Mouse (Mus musculus) small intestine, adult 10 weeks (tissue): Measurements from ENCODE around the gene Sh3bgrl. TPM values are rescaled to one million over a fixed set of nuclear protein-coding genes. Genes with fewer than 3 reads are reported as not detected.

ENCODE experiments used
- polyA plus RNA-seq: library from polyadenylated mRNA; stranded (reverse); fragments of 350-450 nt; fragmentation: Illumina TruSeq; extraction: RNeasy Lipid Tissue Mini Kit (QIAGEN cat#74804); gene quantifications from one replicate; pipeline ENCODE4 v1.2.3, GENCODE M21; 2014; ENCODE audit warnings: low replicate concordance

Sh3bgrl gene
- polyA plus RNA-seq = 534 TPM

GRCm38 (mm10) chrX:109095245-109096242 is at the start of gene Sh3bgrl:
Gene Sh3bgrl, plus strand, starts transcription at chrX:109095365.

GRCm38 (mm10) chrX:109196468-109196867 is 101.3 kb downstream of the Sh3bgrl start, which contains the start of gene Gm6377:
Gene Gm6377, plus strand, starts transcription at chrX:109196756.

Other genes starting within 250 kb of the Sh3bgrl start
- 169 TPM for gene Hmgn5, start 82.0 kb upstream of the Sh3bgrl start, polyA plus RNA-seq
- gene Gm6377, start 101.4 kb downstream of the Sh3bgrl start, polyA plus RNA-seq = 14.6 TPM